Mouse (Mus musculus) forebrain, embryonic 15.5 days (tissue): ENCODE results near the gene Etv5. TPM values are rescaled to one million over a fixed set of nuclear protein-coding genes. Genes with fewer than 3 reads are reported as not detected.

Source experiments
- ATAC-seq: fragments of 200-750 bp; cut with Nextera tagmentation; replicated peaks from 2 replicates; pipeline ENCODE4 v1.8.0; 2017; ENCODE audit warnings: mild to moderate bottlenecking, moderate TSS enrichment, moderate library complexity
- H3K27ac ChIP-seq: fragments of 300-500 bp; sonication (generic); replicated peaks from 2 replicates; pipeline ENCODE4 v1.5.1; 2015; ENCODE audit warnings: mild to moderate bottlenecking, inconsistent platforms
- H3K27me3 ChIP-seq: fragments of 300-500 bp; sonication (generic); 2 replicates; pipeline ENCODE4 v1.6.1; 2015; ENCODE audit warnings: inconsistent platforms
- H3K36me3 ChIP-seq: fragments of 300-500 bp; sonication (generic); 2 replicates; pipeline ENCODE4 v1.6.1; 2015; ENCODE audit warnings: mild to moderate bottlenecking, inconsistent platforms
- H3K4me1 ChIP-seq: fragments of 300-500 bp; sonication (generic); 2 replicates; pipeline ENCODE4 v1.6.1; 2015; ENCODE audit warnings: inconsistent platforms
- H3K4me2 ChIP-seq: fragments of 300-500 bp; sonication (generic); replicated peaks from 2 replicates; pipeline ENCODE4 v1.6.1; 2015; ENCODE audit warnings: mild to moderate bottlenecking, inconsistent platforms
- H3K4me3 ChIP-seq: fragments of 300-500 bp; sonication (generic); 2 replicates; pipeline ENCODE4 v1.5.1; 2015; ENCODE audit warnings: mild to moderate bottlenecking, inconsistent platforms
- H3K9ac ChIP-seq: fragments of 300-500 bp; sonication (generic); replicated peaks from 2 replicates; pipeline ENCODE4 v1.6.1; 2015; ENCODE audit warnings: mild to moderate bottlenecking, inconsistent platforms
- H3K9me3 ChIP-seq: fragments of 300-500 bp; sonication (generic); 2 replicates; pipeline ENCODE4 v1.6.1; 2016; ENCODE audit warnings: inconsistent platforms
- WGBS: fragments of 180-500 bp; shearing (Covaris S2); methylation state at CpG from one replicate; pipeline ENCODE4 v1.1.7; 2015; ENCODE audit warnings: mixed read lengths; 5-methylcytosine and 5-hydroxymethylcytosine counted together
- polyA plus RNA-seq: library from polyadenylated mRNA; unstranded; fragments of >200 nt; fragmentation: Nextera tagmentation; extraction: Ambion mirVana; gene quantifications from 2 replicates; pipeline ENCODE4 v1.2.1, GENCODE M21; 2015

The Etv5 gene
- polyA plus RNA-seq, 1 experiment from 2014 or later: 27.2 TPM

- Histone ChIP-seq H3K4me1 (no peaks in the 10 kb centered on the region), H3K36me3 (no peaks in the 10 kb centered on the region), H3K4me3 (no peak overlapping the region), H3K9me3 (no peaks in the 10 kb centered on the region), H3K27ac (no peak overlapping the region), H3K9ac (no peak overlapping the region), H3K27me3 (no peaks in the 10 kb centered on the region), H3K4me2 (no peak overlapping the region)
- WGBS: 95% methylated on average over 4 of the region's 4 CpGs
- no peak for ATAC-seq
Observed at GRCm38 (mm10) chr16:22351194-22351593, 88.3 kb downstream of the Etv5 start.

GRCm38 (mm10) chr16:22349798-22350197 lies 89.7 kb downstream of the Etv5 start:
- Histone ChIP-seq H3K4me3 (no peak overlapping the region), H3K27ac (no peak overlapping the region), H3K36me3 (no peaks in the 10 kb centered on the region), H3K4me2 (no peak overlapping the region), H3K27me3 (no peaks in the 10 kb centered on the region), H3K4me1 (no peaks in the 10 kb centered on the region), H3K9me3 (no peaks in the 10 kb centered on the region), H3K9ac (no peak overlapping the region)
- 89% methylated on average over 5 of the region's 5 CpGs for WGBS
- ATAC-seq: no peak

DNA sequence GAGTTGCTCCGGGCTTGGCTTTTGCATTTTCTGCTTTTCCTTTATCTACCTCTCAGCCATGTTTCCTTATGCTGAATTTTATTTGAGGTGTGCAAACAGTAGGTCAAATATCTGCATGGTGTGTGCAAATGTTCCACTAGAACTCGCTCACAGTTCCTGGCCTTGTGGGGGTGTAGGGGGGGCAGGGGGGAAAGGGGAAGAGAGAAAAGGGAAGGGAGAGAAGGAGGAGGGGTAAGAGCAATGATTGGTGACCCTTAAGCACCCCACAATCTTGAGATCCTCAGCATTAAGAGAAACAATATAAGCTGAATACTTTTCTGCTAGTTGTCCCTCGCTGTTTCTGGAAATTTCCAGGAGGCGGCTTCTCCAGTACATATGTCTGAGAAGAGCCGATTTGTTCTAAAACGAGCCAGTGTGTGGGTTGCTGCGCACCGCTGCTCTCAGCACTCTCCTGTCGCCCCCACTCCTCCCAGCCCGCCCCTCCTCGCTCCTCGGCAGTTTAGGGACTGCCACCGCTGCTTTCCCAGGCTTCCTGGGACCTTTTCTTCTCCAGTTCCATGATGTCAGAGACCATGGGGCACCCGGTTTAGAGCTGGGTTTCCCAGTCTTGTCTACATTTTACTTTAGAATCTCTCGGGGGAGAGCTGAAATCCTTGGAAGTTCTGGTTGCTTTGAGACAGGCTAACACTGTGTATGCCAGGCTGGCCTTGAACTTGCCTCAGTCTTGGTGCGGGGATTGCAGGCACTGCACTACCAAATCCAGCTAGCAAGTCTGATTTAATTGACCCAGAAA lies 90.8 kb downstream of the Etv5 start:
- WGBS: 32% methylated on average over 16 of the region's 16 CpGs
- H3K9ac ChIP-seq: no peak overlapping the region
- ATAC-seq: no peak
- no peaks in the 10 kb centered on the region for H3K27me3 ChIP-seq
- no peak overlapping the region for H3K4me2 ChIP-seq
- no peaks in the 10 kb centered on the region for H3K36me3 ChIP-seq
- no peak overlapping the region for H3K4me3 ChIP-seq
- H3K27ac ChIP-seq: no peak overlapping the region
- H3K4me1 ChIP-seq: no peaks in the 10 kb centered on the region
- no peaks in the 10 kb centered on the region for H3K9me3 ChIP-seq

DNA sequence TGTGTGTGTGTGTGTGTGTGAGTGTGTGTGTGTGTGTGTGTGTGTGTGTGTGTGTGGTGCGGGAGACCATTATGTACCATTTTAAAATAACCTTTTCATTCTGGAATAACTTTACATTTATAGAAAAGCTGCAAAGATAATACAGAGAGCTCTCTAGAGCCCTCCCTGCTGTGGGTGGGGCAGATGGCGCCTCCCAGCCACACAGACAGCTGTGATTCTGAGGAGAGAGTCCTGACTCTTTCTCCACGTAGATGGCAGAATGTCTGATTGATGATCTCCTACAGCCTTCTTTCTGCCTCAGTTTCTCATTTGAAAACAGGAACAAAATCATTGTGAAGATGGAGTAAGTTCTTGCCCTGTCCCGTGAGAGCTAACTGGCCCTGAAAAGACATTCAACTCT lies 91.5 kb downstream of the Etv5 start:
- Histone ChIP-seq H3K27ac (no peak overlapping the region), H3K9me3 (no peaks in the 10 kb centered on the region), H3K36me3 (no peaks in the 10 kb centered on the region), H3K9ac (no peak overlapping the region), H3K4me2 (no peak overlapping the region), H3K4me1 (no peaks in the 10 kb centered on the region), H3K4me3 (no peak overlapping the region), H3K27me3 (no peaks in the 10 kb centered on the region)
- WGBS: 63% methylated on average over 4 of the region's 4 CpGs
- ATAC-seq: no peak

- no peak overlapping the region for H3K27ac ChIP-seq
- WGBS: 48% methylated on average over 4 of the region's 4 CpGs
- H3K4me3 ChIP-seq: no peak overlapping the region
- H3K4me1 ChIP-seq: 0 out of 2 replicates have a peak, but pooled peaks cover 4% of the 10 kb centered on the region
- no peak for ATAC-seq
- H3K36me3 ChIP-seq: no peaks in the 10 kb centered on the region
- H3K9ac ChIP-seq: no peak overlapping the region
- H3K9me3 ChIP-seq: no peaks in the 10 kb centered on the region
- H3K27me3 ChIP-seq: no peaks in the 10 kb centered on the region
- H3K4me2 ChIP-seq: no peak overlapping the region
Observed at GRCm38 (mm10) chr16:22341236-22341671, 98.3 kb downstream of the Etv5 start.

GRCm38 (mm10) chr16:22335781-22336180 lies 103.7 kb downstream of the Etv5 start:
- no peaks in the 10 kb centered on the region for H3K27me3 ChIP-seq
- no peak for ATAC-seq
- 72% methylated on average over 3 of the region's 3 CpGs for WGBS
- no peaks in the 10 kb centered on the region for H3K36me3 ChIP-seq
- H3K9ac ChIP-seq: no peak overlapping the region
- no peaks in the 10 kb centered on the region for H3K9me3 ChIP-seq
- no peak overlapping the region for H3K27ac ChIP-seq
- no peak overlapping the region for H3K4me3 ChIP-seq
- no peaks in the 10 kb centered on the region for H3K4me1 ChIP-seq
- H3K4me2 ChIP-seq: no peak overlapping the region

Other genes starting within 250 kb of the Etv5 start
- gene Tra2b, start 173.7 kb downstream of the Etv5 start, polyA plus RNA-seq: 359 and 363 TPM in 2 replicates
- 5.8 TPM in 2 replicates for gene Dgkg, start 217.5 kb upstream of the Etv5 start, polyA plus RNA-seq